Mouse (Mus musculus) kidney, adult 9 months (tissue): ENCODE data around the gene Foxp1.

Experiments
- DNase-seq: peaks from one replicate; pipeline ENCODE4 v3.0.0; 2022

The Foxp1 gene

GRCm38 (mm10) chr6:99388023-99388422, 134.5 kb downstream of the Foxp1 start:
- DNase-seq = no peak

GRCm38 (mm10) chr6:99385059-99385604, 137.4 kb downstream of the Foxp1 start:
- DNase-seq = peak; percentile 24

- DNase-seq = no peak
Measured at GRCm38 (mm10) chr6:99383846-99384472, 138.6 kb downstream of the Foxp1 start.

- DNase-seq = no peak
Measured at GRCm38 (mm10) chr6:99380146-99380545, 142.4 kb downstream of the Foxp1 start.

GRCm38 (mm10) chr6:99378997-99379710, 143.4 kb downstream of the Foxp1 start:
- DNase-seq = peak; percentile 20

GRCm38 (mm10) chr6:99377716-99378115, 144.8 kb downstream of the Foxp1 start:
- DNase-seq = peak; percentile 20

GRCm38 (mm10) chr6:99377131-99377530, 145.4 kb downstream of the Foxp1 start:
- DNase-seq = no peak

GRCm38 (mm10) chr6:99376721-99377120, 145.8 kb downstream of the Foxp1 start:
- no peak for DNase-seq

GRCm38 (mm10) chr6:99375865-99376264, 146.7 kb downstream of the Foxp1 start:
- no peak for DNase-seq

- no peak for DNase-seq
Measured at GRCm38 (mm10) chr6:99375376-99375775, 147.1 kb downstream of the Foxp1 start.

GRCm38 (mm10) chr6:99374448-99375271, 147.9 kb downstream of the Foxp1 start:
- peak; percentile 28 for DNase-seq

GRCm38 (mm10) chr6:99372427-99372826, 150.1 kb downstream of the Foxp1 start:
- no peak for DNase-seq

- no peak for DNase-seq
Measured at GRCm38 (mm10) chr6:99372016-99372415, 150.5 kb downstream of the Foxp1 start.

- no peak for DNase-seq
Measured at GRCm38 (mm10) chr6:99369931-99370330, 152.6 kb downstream of the Foxp1 start.

- DNase-seq = no peak
Measured at GRCm38 (mm10) chr6:99369156-99369555, 153.4 kb downstream of the Foxp1 start.

- DNase-seq = no peak
Measured at GRCm38 (mm10) chr6:99368118-99368753, 154.3 kb downstream of the Foxp1 start.

GRCm38 (mm10) chr6:99364545-99364944, 158.0 kb downstream of the Foxp1 start:
- no peak for DNase-seq

- DNase-seq = no peak
Measured at GRCm38 (mm10) chr6:99360581-99360980, 161.9 kb downstream of the Foxp1 start.

- no peak for DNase-seq
Measured at GRCm38 (mm10) chr6:99359765-99360499, 162.6 kb downstream of the Foxp1 start.

- DNase-seq = no peak
Measured at GRCm38 (mm10) chr6:99359036-99359698, 163.4 kb downstream of the Foxp1 start.

GRCm38 (mm10) chr6:99357931-99358330, 164.6 kb downstream of the Foxp1 start:
- no peak for DNase-seq

- DNase-seq = no peak
Measured at GRCm38 (mm10) chr6:99354338-99354737, 168.2 kb downstream of the Foxp1 start.
